Comparison of ENCODE assay signal across 18 mouse cellular contexts in the genomic region with DNA sequence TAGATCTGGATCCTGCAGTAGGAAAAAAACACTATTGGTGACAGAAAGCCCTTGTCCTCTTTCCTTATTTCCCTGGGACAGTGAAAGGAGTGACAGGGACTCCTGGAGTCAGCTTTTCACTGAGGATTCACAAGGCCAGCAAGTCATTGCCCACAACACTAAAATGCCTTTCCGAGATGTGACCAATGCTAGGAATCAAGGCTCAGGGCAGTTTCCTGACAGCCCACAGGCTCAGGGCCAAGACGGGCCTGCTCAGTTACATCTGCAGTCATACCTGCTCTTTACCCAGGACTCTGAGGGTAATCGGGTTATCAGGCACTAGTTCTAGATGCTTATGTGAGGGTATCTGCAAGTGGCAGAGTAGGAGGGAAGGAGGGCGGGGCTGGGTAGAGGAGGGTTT.
"Had no signal": no experiment of that assay in that cellular context is flagged by ENCODE, and none has a peak within 500 bp of the region (broad histone marks: within the 10 kb centered on the region; RNA-seq: fewer than 3 reads in every experiment).

No protein-coding gene starts in this region.

- H3K27ac ChIP-seq: midbrain, embryonic 10.5 days; midbrain, embryonic 12.5 days; neural tube, embryonic 13.5 days; neural tube, embryonic 15.5 days had no signal

- H3K4me3 ChIP-seq: midbrain, embryonic 10.5 days; midbrain, embryonic 12.5 days; myocyte; neural tube, embryonic 13.5 days; neural tube, embryonic 15.5 days had no signal

- H3K4me1 ChIP-seq: midbrain, embryonic 10.5 days; midbrain, embryonic 12.5 days; neural tube, embryonic 13.5 days had no signal

- H3K27me3 ChIP-seq: midbrain, embryonic 12.5 days; neural tube, embryonic 13.5 days; neural tube, embryonic 15.5 days had no signal

- DNase-seq: lung, adult 18-20 months; lung, embryonic 14.5 days; lung, postnatal 10 days; lung, postnatal 4 days; midbrain, embryonic 14.5 days; right cerebral cortex, adult 18-20 months; right cerebral cortex, postnatal 25 days; right cerebral cortex, postnatal 4 days; spleen, adult 18-20 months; thymus, adult 18-20 months; thymus, postnatal 14 days; thymus, postnatal 36 days had no signal

- H3K9ac ChIP-seq: lung, embryonic 14.5 days; midbrain, embryonic 12.5 days; neural tube, embryonic 13.5 days; neural tube, embryonic 15.5 days had no signal

- H3K9me3 ChIP-seq: midbrain, embryonic 10.5 days; midbrain, embryonic 12.5 days; neural tube, embryonic 13.5 days; neural tube, embryonic 15.5 days had no signal

- H3K4me2 ChIP-seq: lung, embryonic 14.5 days; midbrain, embryonic 12.5 days; neural tube, embryonic 13.5 days; neural tube, embryonic 15.5 days had no signal

- ATAC-seq: midbrain, embryonic 16.5 days had no signal
